16 mouse cellular contexts compared by ENCODE assay signal in the genomic region with DNA sequence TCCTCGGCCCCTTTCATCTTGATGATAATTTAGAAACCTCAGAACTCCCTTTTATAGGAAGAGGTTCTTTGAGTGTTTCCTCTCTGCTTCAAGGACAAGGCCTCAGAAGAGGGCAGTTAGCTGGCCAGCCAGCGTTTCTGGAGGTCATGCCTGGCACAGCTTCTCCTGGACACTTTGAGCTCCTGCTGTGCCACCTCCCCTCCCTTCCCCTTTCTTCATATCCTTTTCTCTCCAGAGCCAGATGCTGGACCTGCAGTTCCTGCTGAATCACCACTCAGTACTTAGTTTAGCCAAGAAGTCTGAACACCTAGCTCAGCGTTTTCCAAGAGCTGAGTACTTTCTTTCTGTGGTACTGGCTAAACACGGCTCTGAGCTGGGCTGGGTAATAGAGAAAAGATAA. TPM values are rescaled to one million over a fixed set of nuclear protein-coding genes. Genes with fewer than 3 reads are reported as not detected.
DNase-seq lines count a peak whose midpoint lies in the region; TF ChIP-seq lines count a peak whose summit lies in the region.
"Had no signal": no experiment of that assay in that cellular context is flagged by ENCODE, and none has a peak within 500 bp of the region (broad histone marks: within the 10 kb centered on the region; RNA-seq: fewer than 3 reads in every experiment).

No protein-coding gene starts in this region.

- peaks cover 7% of the 10 kb centered on the region for H3K4me1 ChIP-seq in testis, adult 2 months (ENCODE audit: control insufficient read depth, insufficient read depth, low read length)
- H3K4me1 ChIP-seq in thymus, adult 2 months (replicated peaks; ENCODE audit: control insufficient read depth, insufficient read depth, low read length) = no peaks in the 10 kb centered on the region

- no peak for TF ChIP-seq POLR2A in testis, adult 2 months (IDR thresholded peaks at IDR 0.05; ENCODE audit: control insufficient read depth, low read depth, low read length)
- no peak for TF ChIP-seq POLR2A in thymus, adult 2 months (IDR thresholded peaks at IDR 0.05; ENCODE audit: control insufficient read depth, extremely low read depth, insufficient read depth, low read length, poor library complexity)

- H3K27me3 ChIP-seq in testis, adult 2 months (ENCODE audit: control insufficient read depth, insufficient read depth, low read length) = no peaks in the 10 kb centered on the region
- no peaks in the 10 kb centered on the region for H3K27me3 ChIP-seq in thymus, adult 2 months (ENCODE audit: control insufficient read depth, insufficient read depth, low read length)
- H3K27me3 ChIP-seq: limb, embryonic 15.5 days had no signal

- TF ChIP-seq CTCF in testis, adult 2 months (IDR thresholded peaks at IDR 0.05; ENCODE audit: control insufficient read depth, insufficient read depth, insufficient replicate concordance, low read depth, low read length) = no peak
- no peak for TF ChIP-seq CTCF in thymus, adult 2 months (IDR thresholded peaks at IDR 0.05; ENCODE audit: borderline replicate concordance, control insufficient read depth, extremely low read depth, insufficient read depth, low read length, poor library complexity)

- WGBS in thymus, adult 2 months = 37% methylated on average over 4 of the region's 4 CpGs

- peak overlapping the region; percentile 57 for H3K27ac ChIP-seq in testis, adult 2 months (ENCODE audit: control insufficient read depth, insufficient read depth, low read depth, low read length)
- H3K27ac ChIP-seq in thymus, adult 2 months (ENCODE audit: control insufficient read depth, insufficient read depth, low read length) = no peak overlapping the region
- H3K27ac ChIP-seq: limb, embryonic 15.5 days had no signal

- intact Hi-C loops in heart, postnatal 10 days (cut with DNase I) = no loop called here
- intact Hi-C loops in gastrocnemius, postnatal 14 days (cut with DNase I; ENCODE audit: low total_unique reads) = no loop called here

- no peaks in the 10 kb centered on the region for H3K36me3 ChIP-seq in testis, adult 2 months (ENCODE audit: control insufficient read depth, insufficient read depth, low read length)
- no peaks in the 10 kb centered on the region for H3K36me3 ChIP-seq in thymus, adult 2 months (ENCODE audit: control insufficient read depth, insufficient read depth, low read length)
- H3K36me3 ChIP-seq: hindbrain, embryonic 13.5 days; limb, embryonic 15.5 days had no signal

- peak; percentile 28 for DNase-seq in heart, adult 8-10 months (ENCODE audit: low spot score)
- DNase-seq in heart, postnatal 10 days = no peak
- no peak for DNase-seq in testis, postnatal 14 days (ENCODE audit: low spot score)
- DNase-seq in gastrocnemius, postnatal 14 days = peak; percentile 39
- DNase-seq in spleen, adult 18-20 months = no peak
- no peak for DNase-seq in thymus, adult 2 months
- DNase-seq: cerebellum, postnatal 10 days; lung, embryonic 14.5 days had no signal

- no peak overlapping the region for H3K4me3 ChIP-seq in testis, adult 2 months (ENCODE audit: control insufficient read depth, low read depth, low read length)
- H3K4me3 ChIP-seq in thymus, adult 2 months (ENCODE audit: control insufficient read depth, insufficient read depth, low read length) = no peak overlapping the region
- H3K4me3 ChIP-seq: hindbrain, embryonic 13.5 days; layer of hippocampus, adult 2 months; limb, embryonic 15.5 days; myocyte had no signal

RNA-seq across cellular contexts. Expression of a gene that starts 32.5 kb away (rescaled TPM):
- total RNA-seq in heart, adult 8-10 months (2022) = 1 to 10 TPM; 1.5 to 2.3 (median 2.0) TPM
- 1 to 10 TPM; 2.4 to 3.6 TPM for total RNA-seq in heart, postnatal 10 days (2021)
- polyA plus RNA-seq in testis, adult 2 months (2012; rRNA removed) = 18.8 and 27.5 TPM in 2 replicates
- total RNA-seq in gastrocnemius, postnatal 14 days (2021) = 10 to 100 TPM in 1 of 2 experiments, 1 to 10 TPM in 1; 7.5 to 18.5 TPM
- 10.0 and 11.6 TPM in 2 replicates for polyA plus RNA-seq in thymus, adult 2 months (2012; rRNA removed)
- polyA plus RNA-seq: myocyte had no signal

RNA-seq across cellular contexts. Expression of a gene that starts 37.3 kb away (rescaled TPM):
- total RNA-seq in heart, adult 8-10 months (2022) = not detected
- total RNA-seq in heart, postnatal 10 days (2021) = not detected
- 0.22 and 0.32 TPM in 2 replicates for polyA plus RNA-seq in testis, adult 2 months (2012; rRNA removed)
- not detected for total RNA-seq in gastrocnemius, postnatal 14 days (2021)
- polyA plus RNA-seq in thymus, adult 2 months (2012; rRNA removed) = 2.1 and 2.7 TPM in 2 replicates
- total RNA-seq: gastrocnemius, postnatal 36 days; layer of hippocampus, adult 2 months; left cerebral cortex, adult 8-10 months had no signal
- polyA plus RNA-seq: hindbrain, embryonic 13.5 days; lung, embryonic 14.5 days; myocyte had no signal

RNA-seq across cellular contexts. Expression of a gene that starts 50.6 kb away (rescaled TPM):
- not detected for total RNA-seq in heart, adult 8-10 months (2022)
- total RNA-seq in heart, postnatal 10 days (2021) = under 1 TPM; 0.10 TPM
- polyA plus RNA-seq in testis, adult 2 months (2012; rRNA removed) = 0.22 and 0.32 TPM in 2 replicates
- total RNA-seq in gastrocnemius, postnatal 14 days (2021) = not detected
- 0.09 and 0.14 TPM in 2 replicates for polyA plus RNA-seq in thymus, adult 2 months (2012; rRNA removed)
- total RNA-seq: gastrocnemius, postnatal 36 days; layer of hippocampus, adult 2 months; left cerebral cortex, adult 8-10 months; megakaryocyte-erythroid progenitor cell, adult 5-6 weeks had no signal

Comparison
In these comparisons a context has a peak if more than half of its experiments do, and no peak if none do; other contexts are left out.
1. DNase-seq: peak in heart, adult 8-10 months (single experiment) and gastrocnemius, postnatal 14 days (single experiment); none in heart, postnatal 10 days (0 of 2), testis, postnatal 14 days (single experiment), spleen, adult 18-20 months (0 of 2) and thymus, adult 2 months (single experiment).